In genomic region chr10:127379654-127380053, GRCm38 (mm10) we compare ENCODE assay signal across 11 mouse cellular contexts. TPM values are rescaled to one million over a fixed set of nuclear protein-coding genes. Genes with fewer than 3 reads are reported as not detected.
DNase-seq lines count a peak whose midpoint lies in the region; ATAC-seq and TF ChIP-seq lines count a peak whose summit lies in the region.
"Had no signal": no experiment of that assay in that cellular context is flagged by ENCODE, and none has a peak within 500 bp of the region (broad histone marks: within the 10 kb centered on the region; RNA-seq: fewer than 3 reads in every experiment).

No protein-coding gene starts in this region.

- H3K27ac ChIP-seq in heart, embryonic 16.5 days (ENCODE audit: low read length): no peak overlapping the region
- H3K27ac ChIP-seq in MEL (ENCODE audit: control insufficient read depth, low read depth, low read length): no peak overlapping the region
- H3K27ac ChIP-seq in hindbrain, embryonic 11.5 days (ENCODE audit: low read depth, low read length): peak overlapping the region; percentile 89; the same call in 1 of the 2 replicates
- H3K27ac ChIP-seq in midbrain, embryonic 10.5 days (replicated peaks): peak overlapping the region; percentile 94
- no peak overlapping the region for H3K27ac ChIP-seq in thymus, adult 2 months (ENCODE audit: control insufficient read depth, insufficient read depth, low read length)

- no peak for TF ChIP-seq CTCF in MEL (IDR thresholded peaks at IDR 0.05 in 2 of 3, conservative IDR thresholded peaks at IDR 0.05 in 1 of 3; ENCODE audit: control insufficient read depth in 1 of 3, insufficient read depth in 1 of 3, low read depth in 2 of 3, low read length in 3 of 3, poor library complexity in 1 of 3, severe bottlenecking in 1 of 3)
- TF ChIP-seq CTCF in thymus, adult 2 months (IDR thresholded peaks at IDR 0.05; ENCODE audit: borderline replicate concordance, control insufficient read depth, extremely low read depth, insufficient read depth, low read length, poor library complexity): no peak

- no peaks in the 10 kb centered on the region for H3K36me3 ChIP-seq in heart, embryonic 16.5 days (ENCODE audit: control insufficient read depth, insufficient read depth)
- peaks cover 0 to 13% of the 10 kb centered on the region in 2 experiments; a peak in 3 of 4 replicates for H3K36me3 ChIP-seq in MEL (ENCODE audit: control insufficient read depth in 1 of 2, insufficient read depth in 2 of 2, low read length in 2 of 2)
- no peaks in the 10 kb centered on the region for H3K36me3 ChIP-seq in hindbrain, embryonic 11.5 days (ENCODE audit: control insufficient read depth, insufficient read depth, low read length)
- H3K36me3 ChIP-seq in midbrain, embryonic 10.5 days: no peaks in the 10 kb centered on the region
- no peaks in the 10 kb centered on the region for H3K36me3 ChIP-seq in thymus, adult 2 months (ENCODE audit: control insufficient read depth, insufficient read depth, low read length)

- TF ChIP-seq EP300 in MEL (IDR thresholded peaks at IDR 0.05; ENCODE audit: low read depth in 1 of 2, low read length in 2 of 2): no peak

- intact Hi-C loops in heart, postnatal 36 days (cut with DNase I): no loop called here

- TF ChIP-seq POLR2A in MEL (IDR thresholded peaks at IDR 0.05; ENCODE audit: control insufficient read depth in 1 of 2, insufficient read depth in 1 of 2, low read depth in 1 of 2, low read length in 2 of 2, poor library complexity in 1 of 2): no peak
- no peak for TF ChIP-seq POLR2A in thymus, adult 2 months (IDR thresholded peaks at IDR 0.05; ENCODE audit: control insufficient read depth, extremely low read depth, insufficient read depth, low read length, poor library complexity)

- peak overlapping the region; percentile 94 for H3K9ac ChIP-seq in heart, embryonic 16.5 days (ENCODE audit: low read length)
- H3K9ac ChIP-seq in MEL (ENCODE audit: control insufficient read depth, low read depth, low read length, poor library complexity, severe bottlenecking): peak overlapping the region; percentile 88
- H3K9ac ChIP-seq in hindbrain, embryonic 11.5 days (ENCODE audit: low read depth, low read length): peak overlapping the region; percentile 79

- H3K79me2 ChIP-seq in MEL (ENCODE audit: control insufficient read depth, insufficient read depth, low read length, poor library complexity): peaks cover 16% of the 10 kb centered on the region

- peak overlapping the region; percentile 79 for H3K4me3 ChIP-seq in heart, embryonic 16.5 days (ENCODE audit: low read length)
- H3K4me3 ChIP-seq in MEL (ENCODE audit: control insufficient read depth in 1 of 2, insufficient read depth in 1 of 2, low read depth in 2 of 2, low read length in 2 of 2): peak overlapping the region; percentile 83 to 91
- peak overlapping the region; percentile 59 for H3K4me3 ChIP-seq in hindbrain, embryonic 11.5 days (ENCODE audit: low read depth, low read length)
- peak overlapping the region; percentile 73 for H3K4me3 ChIP-seq in midbrain, embryonic 10.5 days
- H3K4me3 ChIP-seq in thymus, adult 2 months (ENCODE audit: control insufficient read depth, insufficient read depth, low read length): no peak overlapping the region

- no peaks in the 10 kb centered on the region for H3K9me3 ChIP-seq in heart, embryonic 16.5 days (replicated peaks; ENCODE audit: control insufficient read depth, low read length)
- H3K9me3 ChIP-seq in MEL (replicated peaks; ENCODE audit: insufficient read depth, low read length): no peaks in the 10 kb centered on the region
- no peaks in the 10 kb centered on the region for H3K9me3 ChIP-seq in hindbrain, embryonic 11.5 days (ENCODE audit: control insufficient read depth, low read length)
- H3K9me3 ChIP-seq in midbrain, embryonic 10.5 days (replicated peaks): no peaks in the 10 kb centered on the region

- 85% methylated on average over 8 of the region's 8 CpGs for WGBS in heart, embryonic 16.5 days
- 85% methylated on average over 8 of the region's 8 CpGs for WGBS in hindbrain, embryonic 11.5 days
- WGBS in midbrain, embryonic 10.5 days: 85% methylated on average over 8 of the region's 8 CpGs
- WGBS in thymus, adult 2 months: 89% methylated on average over 8 of the region's 8 CpGs

- no peak for TF ChIP-seq RAD21 in MEL (IDR thresholded peaks at IDR 0.05; ENCODE audit: low read depth, low read length)

- peaks cover 7% of the 10 kb centered on the region for H3K4me1 ChIP-seq in heart, embryonic 16.5 days (ENCODE audit: control insufficient read depth, insufficient read depth, low read length)
- peaks cover 4 to 5% of the 10 kb centered on the region in 2 experiments for H3K4me1 ChIP-seq in MEL (ENCODE audit: control insufficient read depth in 1 of 2, insufficient read depth in 2 of 2, low read length in 2 of 2)
- no peaks in the 10 kb centered on the region; the same call in 1 of the 2 replicates for H3K4me1 ChIP-seq in hindbrain, embryonic 11.5 days (replicated peaks; ENCODE audit: control insufficient read depth, insufficient read depth, low read length)
- H3K4me1 ChIP-seq in midbrain, embryonic 10.5 days: peaks cover 29% of the 10 kb centered on the region
- H3K4me1 ChIP-seq in thymus, adult 2 months (replicated peaks; ENCODE audit: control insufficient read depth, insufficient read depth, low read length): peaks cover 2% of the 10 kb centered on the region; the same call in 1 of the 2 replicates

- ATAC-seq in heart, embryonic 16.5 days (replicated peaks; ENCODE audit: extremely low read depth, insufficient read depth, low FRiP score): no peak
- ATAC-seq in hindbrain, embryonic 11.5 days (ENCODE audit: low FRiP score): no peak
- no peak for ATAC-seq in megakaryocyte progenitor cell, adult 5-6 weeks (replicated peaks; ENCODE audit: poor library complexity)

- DNase-seq in heart, postnatal 36 days: no peak
- no peak for DNase-seq in MEL (ENCODE audit: low read depth, low spot score)
- DNase-seq in hindbrain, embryonic 11.5 days (ENCODE audit: low spot score): no peak
- no peak for DNase-seq in midbrain, embryonic 10.5 days (ENCODE audit: low spot score)
- no peak for DNase-seq in thymus, adult 2 months
- DNase-seq in adrenal gland, postnatal 25 days: no peak

- no peaks in the 10 kb centered on the region for H3K27me3 ChIP-seq in heart, embryonic 16.5 days (ENCODE audit: control insufficient read depth, insufficient read depth, low read length)
- no peaks in the 10 kb centered on the region for H3K27me3 ChIP-seq in MEL (ENCODE audit: control insufficient read depth in 1 of 2, insufficient read depth in 2 of 2, low read length in 2 of 2)
- no peaks in the 10 kb centered on the region for H3K27me3 ChIP-seq in hindbrain, embryonic 11.5 days (ENCODE audit: control insufficient read depth, insufficient read depth, low read length)
- no peaks in the 10 kb centered on the region for H3K27me3 ChIP-seq in midbrain, embryonic 10.5 days (ENCODE audit: low read depth, poor library complexity, severe bottlenecking)
- H3K27me3 ChIP-seq in thymus, adult 2 months (ENCODE audit: control insufficient read depth, insufficient read depth, low read length): no peaks in the 10 kb centered on the region

- H3K4me2 ChIP-seq in heart, embryonic 16.5 days (ENCODE audit: low read depth, low read length): peak overlapping the region; percentile 86
- peak overlapping the region; percentile 51 for H3K4me2 ChIP-seq in hindbrain, embryonic 11.5 days (replicated peaks; ENCODE audit: low read depth, low read length)

RNA-seq across cellular contexts. Expression of gene R3hdm2, which starts 0.5 kb away (rescaled TPM):
- polyA plus RNA-seq in heart, embryonic 16.5 days (2015; fragmentation: Nextera tagmentation; extraction: Ambion mirVana): 22.6 and 29.9 TPM in 2 replicates
- total RNA-seq in heart, postnatal 36 days (2021): 100 to 1,000 TPM; 150 to 169 TPM
- 8.0 and 8.2 TPM in 2 replicates for total RNA-seq in MEL (2012; rRNA removed)
- polyA plus RNA-seq in MEL (2012; ENCODE audit: insufficient read depth in 1 of 2, insufficient read length in 2 of 2, low read depth in 1 of 2, low replicate concordance in 2 of 2, missing spikeins in 1 of 2): 10 to 100 TPM in 1 of 2 experiments, not detected in 1; 60.6 TPM
- polyA plus RNA-seq in hindbrain, embryonic 11.5 days (2014; fragmentation: Nextera tagmentation; extraction: Ambion mirVana): 26.2 and 33.0 TPM in 2 replicates
- polyA plus RNA-seq in midbrain, embryonic 10.5 days (2016; fragmentation: Nextera tagmentation; extraction: Ambion mirVana): 29.6 and 34.5 TPM in 2 replicates
- 135 and 149 TPM in 2 replicates for polyA plus RNA-seq in thymus, adult 2 months (2012; rRNA removed)
- total RNA-seq in megakaryocyte progenitor cell, adult 5-6 weeks (2015): 61.4 and 90.3 TPM in 2 replicates
- 37.4 TPM in 2 replicates for total RNA-seq in megakaryocyte progenitor cell, adult 5-6 weeks (2017)
- total RNA-seq in adrenal gland, postnatal 25 days (2021): 122 and 149 TPM in 2 replicates

RNA-seq across cellular contexts. Expression of gene Inhbc, which starts 9.4 kb away (rescaled TPM):
- not detected in 2 replicates for polyA plus RNA-seq in heart, embryonic 16.5 days (2015; fragmentation: Nextera tagmentation; extraction: Ambion mirVana)
- not detected for total RNA-seq in heart, postnatal 36 days (2021)
- not detected in 2 replicates for total RNA-seq in MEL (2012; rRNA removed)
- not detected for polyA plus RNA-seq in MEL (2012; ENCODE audit: insufficient read depth in 1 of 2, insufficient read length in 2 of 2, low read depth in 1 of 2, low replicate concordance in 2 of 2, missing spikeins in 1 of 2)
- polyA plus RNA-seq in hindbrain, embryonic 11.5 days (2014; fragmentation: Nextera tagmentation; extraction: Ambion mirVana): not detected in 2 replicates
- not detected in 2 replicates for polyA plus RNA-seq in midbrain, embryonic 10.5 days (2016; fragmentation: Nextera tagmentation; extraction: Ambion mirVana)
- polyA plus RNA-seq in thymus, adult 2 months (2012; rRNA removed): 0.06 TPM in 1 of 2 replicates, not detected in the other
- not detected in 2 replicates for total RNA-seq in megakaryocyte progenitor cell, adult 5-6 weeks (2015)
- not detected in 2 replicates for total RNA-seq in megakaryocyte progenitor cell, adult 5-6 weeks (2017)
- total RNA-seq in adrenal gland, postnatal 25 days (2021): 0.67 TPM in 1 of 2 replicates, not detected in the other
- total RNA-seq: common myeloid progenitor, adult 5-6 weeks; left cerebral cortex, postnatal 36 days had no signal
- polyA plus RNA-seq: urinary bladder, adult 2 months had no signal

RNA-seq across cellular contexts. Expression of gene Inhbe, which starts 25.4 kb away (rescaled TPM):
- 0.04 TPM in 1 of 2 replicates, not detected in the other for polyA plus RNA-seq in heart, embryonic 16.5 days (2015; fragmentation: Nextera tagmentation; extraction: Ambion mirVana)
- not detected for total RNA-seq in heart, postnatal 36 days (2021)
- not detected in 2 replicates for total RNA-seq in MEL (2012; rRNA removed)
- polyA plus RNA-seq in MEL (2012; ENCODE audit: insufficient read depth in 1 of 2, insufficient read length in 2 of 2, low read depth in 1 of 2, low replicate concordance in 2 of 2, missing spikeins in 1 of 2): under 1 TPM in 1 of 2 experiments, not detected in 1; 0.03 TPM
- polyA plus RNA-seq in hindbrain, embryonic 11.5 days (2014; fragmentation: Nextera tagmentation; extraction: Ambion mirVana): 0.05 TPM in 1 of 2 replicates, not detected in the other
- polyA plus RNA-seq in midbrain, embryonic 10.5 days (2016; fragmentation: Nextera tagmentation; extraction: Ambion mirVana): 0.02 TPM in 1 of 2 replicates, not detected in the other
- 0.04 TPM in 1 of 2 replicates, not detected in the other for polyA plus RNA-seq in thymus, adult 2 months (2012; rRNA removed)
- total RNA-seq in megakaryocyte progenitor cell, adult 5-6 weeks (2015): 0.02 TPM in 1 of 2 replicates, not detected in the other
- not detected in 2 replicates for total RNA-seq in megakaryocyte progenitor cell, adult 5-6 weeks (2017)
- not detected in 2 replicates for total RNA-seq in adrenal gland, postnatal 25 days (2021)
- total RNA-seq: common myeloid progenitor, adult 5-6 weeks had no signal
- polyA plus RNA-seq: urinary bladder, adult 2 months had no signal

RNA-seq across cellular contexts. Expression of gene Gli1, which starts 37.9 kb away (rescaled TPM):
- 0.91 and 1.4 TPM in 2 replicates for polyA plus RNA-seq in heart, embryonic 16.5 days (2015; fragmentation: Nextera tagmentation; extraction: Ambion mirVana)
- total RNA-seq in heart, postnatal 36 days (2021): 1 to 10 TPM; 1.0 to 2.6 TPM
- total RNA-seq in MEL (2012; rRNA removed): 1.3 and 1.4 TPM in 2 replicates
- 1 to 10 TPM in 1 of 2 experiments, not detected in 1; 8.0 TPM for polyA plus RNA-seq in MEL (2012; ENCODE audit: insufficient read depth in 1 of 2, insufficient read length in 2 of 2, low read depth in 1 of 2, low replicate concordance in 2 of 2, missing spikeins in 1 of 2)
- 3.0 and 3.2 TPM in 2 replicates for polyA plus RNA-seq in hindbrain, embryonic 11.5 days (2014; fragmentation: Nextera tagmentation; extraction: Ambion mirVana)
- polyA plus RNA-seq in midbrain, embryonic 10.5 days (2016; fragmentation: Nextera tagmentation; extraction: Ambion mirVana): 7.8 and 11.0 TPM in 2 replicates
- 0.61 and 0.77 TPM in 2 replicates for polyA plus RNA-seq in thymus, adult 2 months (2012; rRNA removed)
- not detected in 2 replicates for total RNA-seq in megakaryocyte progenitor cell, adult 5-6 weeks (2015)
- not detected in 2 replicates for total RNA-seq in megakaryocyte progenitor cell, adult 5-6 weeks (2017)
- 2.6 and 4.8 TPM in 2 replicates for total RNA-seq in adrenal gland, postnatal 25 days (2021)
- total RNA-seq: common myeloid progenitor, adult 5-6 weeks had no signal

RNA-seq across cellular contexts. Expression of gene Arhgap9, which starts 57.9 kb away (rescaled TPM):
- polyA plus RNA-seq in heart, embryonic 16.5 days (2015; fragmentation: Nextera tagmentation; extraction: Ambion mirVana): 7.5 and 15.9 TPM in 2 replicates
- total RNA-seq in heart, postnatal 36 days (2021): 1 to 10 TPM; 3.1 to 3.6 TPM
- 24.4 and 27.7 TPM in 2 replicates for total RNA-seq in MEL (2012; rRNA removed)
- polyA plus RNA-seq in MEL (2012; ENCODE audit: insufficient read depth in 1 of 2, insufficient read length in 2 of 2, low read depth in 1 of 2, low replicate concordance in 2 of 2, missing spikeins in 1 of 2): 10 to 100 TPM in 1 of 2 experiments, not detected in 1; 41.1 TPM
- 1.1 and 2.2 TPM in 2 replicates for polyA plus RNA-seq in hindbrain, embryonic 11.5 days (2014; fragmentation: Nextera tagmentation; extraction: Ambion mirVana)
- 1.1 and 1.3 TPM in 2 replicates for polyA plus RNA-seq in midbrain, embryonic 10.5 days (2016; fragmentation: Nextera tagmentation; extraction: Ambion mirVana)
- polyA plus RNA-seq in thymus, adult 2 months (2012; rRNA removed): 105 and 111 TPM in 2 replicates
- total RNA-seq in megakaryocyte progenitor cell, adult 5-6 weeks (2015): 37.1 and 38.0 TPM in 2 replicates
- total RNA-seq in megakaryocyte progenitor cell, adult 5-6 weeks (2017): 37.3 and 39.5 TPM in 2 replicates
- total RNA-seq in adrenal gland, postnatal 25 days (2021): 1.1 and 1.6 TPM in 2 replicates

Comparison
In these comparisons a context has a peak if more than half of its experiments do, and no peak if none do; other contexts are left out.
1. H3K27ac ChIP-seq: peak in hindbrain, embryonic 11.5 days (single experiment) and midbrain, embryonic 10.5 days (single experiment); none in heart, embryonic 16.5 days (single experiment), MEL (single experiment) and thymus, adult 2 months (single experiment).
2. Peak in every context shown above with its lines, with median percentiles within 50 percentile points of each other: H3K9ac ChIP-seq.